Mouse (Mus musculus) neural tube, embryonic 13.5 days (tissue): Measurements from ENCODE around the gene Ccl17. TPM values are rescaled to one million over a fixed set of nuclear protein-coding genes. Genes with fewer than 3 reads are reported as not detected.

Experiments
- ATAC-seq: fragments of 200-750 bp; cut with Nextera tagmentation; 2 replicates; pipeline ENCODE4 v1.8.0; 2017; ENCODE audit warnings: low read depth, mild to moderate bottlenecking, moderate TSS enrichment, moderate library complexity
- H3K27ac ChIP-seq: fragments of 300-500 bp; sonication (generic); replicated peaks from 2 replicates; pipeline ENCODE4 v1.5.1; 2015; ENCODE audit warnings: moderate library complexity, mild to moderate bottlenecking, inconsistent platforms
- H3K27me3 ChIP-seq: fragments of 300-500 bp; sonication (generic); 2 replicates; pipeline ENCODE4 v1.6.1; 2015; ENCODE audit warnings: mild to moderate bottlenecking, inconsistent platforms
- H3K36me3 ChIP-seq: fragments of 300-500 bp; sonication (generic); 2 replicates; pipeline ENCODE4 v1.6.1; 2015; ENCODE audit warnings: mild to moderate bottlenecking, inconsistent platforms
- H3K4me1 ChIP-seq: fragments of 300-500 bp; sonication (generic); replicated peaks from 2 replicates; pipeline ENCODE4 v1.6.1; 2015; ENCODE audit warnings: inconsistent platforms
- H3K4me2 ChIP-seq: fragments of 300-500 bp; sonication (generic); 2 replicates; pipeline ENCODE4 v1.6.1; 2015; ENCODE audit warnings: inconsistent platforms, mild to moderate bottlenecking, moderate library complexity
- H3K4me3 ChIP-seq: fragments of 300-500 bp; sonication (generic); 2 replicates; pipeline ENCODE4 v1.5.1; 2015; ENCODE audit warnings: mild to moderate bottlenecking, inconsistent platforms
- H3K9ac ChIP-seq: fragments of 300-500 bp; sonication (generic); 2 replicates; pipeline ENCODE4 v1.6.1; 2015; ENCODE audit warnings: moderate library complexity, mild to moderate bottlenecking, inconsistent platforms
- H3K9me3 ChIP-seq: fragments of 300-500 bp; sonication (generic); 2 replicates; pipeline ENCODE4 v1.6.1; 2016; ENCODE audit warnings: inconsistent platforms
- WGBS: fragments of 180-500 bp; shearing (Covaris S2); methylation state at CpG from one replicate; pipeline ENCODE4 v1.1.7; 2015; 5-methylcytosine and 5-hydroxymethylcytosine counted together
- polyA plus RNA-seq: library from polyadenylated mRNA; unstranded; fragments of >200 nt; fragmentation: Nextera tagmentation; extraction: Ambion mirVana; gene quantifications from 2 replicates; pipeline ENCODE4 v1.2.1, GENCODE M21; 2015

The Ccl17 gene
- polyA plus RNA-seq, result not detected in 2 replicates

DNA sequence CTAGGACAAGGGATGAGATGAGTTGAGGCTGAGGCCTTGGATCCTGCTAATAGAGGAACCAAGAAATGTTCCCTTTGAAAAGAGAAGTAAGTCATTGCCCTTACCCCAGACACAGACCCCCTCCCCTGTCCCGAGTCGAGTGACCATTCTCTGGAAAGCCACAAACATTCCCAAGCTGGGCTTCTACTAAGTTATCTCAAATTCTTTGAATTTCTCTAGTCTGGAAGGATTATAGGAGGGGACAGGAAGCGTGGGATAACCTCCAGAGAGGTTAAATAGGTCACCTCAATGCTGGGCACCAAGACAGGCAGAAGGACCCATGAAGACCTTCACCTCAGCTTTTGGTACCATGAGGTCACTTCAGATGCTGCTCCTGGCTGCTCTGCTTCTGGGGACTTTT lies at the start of gene Ccl17:
TSS of gene Ccl17 (plus strand) at position 301 of the 400 bp plus-strand sequence.
- no peak for ATAC-seq
- Histone ChIP-seq H3K27ac (no peak within 1 kb of the TSS), H3K9ac (no peak within 1 kb of the TSS), H3K4me3 (no peak within 1 kb of the TSS), H3K4me1 (peaks cover 11% of the 10 kb centered on the region; the same call in 1 of the 2 replicates), H3K36me3 (no peaks in the 10 kb centered on the region), H3K9me3 (no peaks in the 10 kb centered on the region), H3K4me2 (no peak within 1 kb of the TSS), H3K27me3 (no peaks in the 10 kb centered on the region; the same call in 1 of the 2 replicates)
- WGBS, result 79% methylated on average over 3 of the region's 3 CpGs

DNA sequence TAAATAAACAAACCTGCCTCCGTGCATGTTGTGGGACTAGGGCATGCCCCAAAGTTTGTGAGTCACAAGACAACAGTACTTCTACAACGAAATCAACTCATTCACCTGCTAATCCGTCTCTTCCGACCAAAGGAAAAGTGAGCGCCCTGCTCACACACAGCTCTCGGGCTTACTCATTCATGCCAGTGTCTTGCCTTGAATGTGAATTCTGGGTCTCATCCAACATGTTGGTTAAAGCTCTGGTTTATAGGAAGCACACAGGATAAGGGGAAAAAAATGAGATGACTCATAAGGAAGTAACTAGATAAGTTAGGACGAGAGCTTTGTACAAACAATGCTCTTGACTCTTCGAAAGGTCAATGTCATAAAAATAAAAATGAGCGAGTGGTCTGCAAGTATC lies 43.2 kb upstream of the Ccl17 start:
- Histone ChIP-seq H3K36me3 (no peaks in the 10 kb centered on the region), H3K4me1 (peaks cover 17% of the 10 kb centered on the region), H3K27me3 (peaks cover 21% of the 10 kb centered on the region), H3K9me3 (no peaks in the 10 kb centered on the region), H3K4me2 (no peak overlapping the region), H3K9ac (no peak overlapping the region), H3K4me3 (no peak overlapping the region), H3K27ac (no peak overlapping the region)
- WGBS, result 83% methylated on average over 9 of the region's 9 CpGs
- ATAC-seq, result no peak

DNA sequence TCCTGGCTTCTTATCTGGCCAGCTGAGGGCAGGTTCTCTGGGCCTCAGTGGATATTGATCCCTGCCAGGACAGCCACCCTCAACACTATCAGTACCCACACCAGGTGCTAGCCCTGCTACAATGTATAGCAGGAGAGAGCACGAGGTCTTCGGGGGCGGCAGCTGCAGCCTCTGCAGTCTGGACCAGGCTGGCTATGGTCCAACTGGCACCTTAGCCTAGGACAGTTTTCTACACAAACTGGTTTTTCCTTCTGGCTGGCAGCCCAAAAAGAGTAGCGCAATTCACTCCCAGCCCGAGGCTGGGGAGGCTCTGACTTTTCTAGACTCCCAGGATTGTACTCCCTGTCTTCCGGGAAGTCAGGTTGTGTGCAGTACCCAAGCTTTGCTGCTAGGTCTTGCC lies 39.3 kb upstream of the Ccl17 start:
- Histone ChIP-seq H3K27ac (peak overlapping the region; percentile 70; the same call in 1 of the 2 replicates), H3K9ac (no peak overlapping the region), H3K9me3 (no peaks in the 10 kb centered on the region), H3K4me2 (peak overlapping the region; percentile 78), H3K4me1 (peaks cover 41% of the 10 kb centered on the region), H3K27me3 (peaks cover 28% of the 10 kb centered on the region), H3K4me3 (no peak overlapping the region), H3K36me3 (no peaks in the 10 kb centered on the region)
- ATAC-seq, result no peak
- WGBS, result 52% methylated on average over 6 of the region's 6 CpGs

DNA sequence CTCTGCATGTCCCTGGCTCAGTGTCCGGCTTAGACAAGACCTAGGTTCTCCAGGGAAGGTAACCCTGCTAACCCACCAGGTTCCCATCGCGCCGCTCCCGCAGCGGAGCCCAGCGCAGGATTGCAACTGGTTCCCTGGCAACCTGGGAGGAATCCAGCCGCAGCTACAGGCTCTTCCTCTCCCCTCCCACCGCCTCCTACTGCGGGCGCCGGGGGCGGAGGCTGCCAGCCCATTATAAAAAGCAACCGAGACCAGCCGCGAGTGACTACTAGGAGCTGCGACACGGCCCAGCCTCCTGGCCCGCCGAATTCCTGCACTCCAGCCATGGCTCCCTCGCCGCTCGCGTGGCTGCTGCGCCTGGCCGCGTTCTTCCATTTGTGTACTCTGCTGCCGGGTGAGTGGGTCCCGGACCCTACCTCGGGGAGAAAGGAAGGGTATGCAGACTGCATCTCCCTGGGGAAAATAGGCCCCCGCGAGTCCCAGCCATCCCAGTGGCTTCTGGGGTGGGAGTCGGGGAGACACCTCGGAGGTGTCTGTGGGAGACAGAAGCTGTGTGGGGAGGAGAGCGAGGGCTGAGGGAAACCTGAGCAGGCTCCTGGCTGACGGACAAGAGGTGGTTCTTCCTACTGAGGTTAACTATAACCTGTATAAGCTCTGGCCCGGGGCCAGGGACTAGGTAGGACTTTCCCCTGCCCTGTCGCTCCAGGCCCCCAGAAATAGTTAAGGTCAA lies 38.1 kb upstream of the Ccl17 start, which contains the start of gene Cx3cl1:
TSS of gene Cx3cl1 (plus strand) at position 69 of the 730 bp plus-strand sequence.
- under 1% methylated on average over 38 of the region's 38 CpGs for WGBS
- peaks cover 28% of the 10 kb centered on the region for H3K27me3 ChIP-seq

DNA sequence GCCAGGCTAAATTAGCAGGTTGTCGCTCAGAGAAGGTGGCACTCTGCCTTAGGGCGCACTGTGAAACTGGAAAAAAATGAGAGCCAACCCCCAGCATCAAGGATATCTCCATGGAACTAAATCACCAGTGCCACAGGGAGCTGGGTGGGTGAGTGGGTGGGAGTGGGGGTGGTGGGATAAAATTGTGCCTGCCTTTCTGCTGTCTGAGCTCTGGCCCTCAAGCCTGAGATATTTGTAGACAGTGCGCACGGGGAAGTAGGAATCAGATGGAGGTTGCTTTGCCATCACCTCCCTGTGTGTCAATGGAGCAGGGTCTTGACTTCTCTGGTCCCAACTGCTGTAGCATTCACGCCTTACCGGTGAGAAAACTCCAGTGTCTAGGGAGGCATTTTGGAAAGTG lies 37.2 kb upstream of the Ccl17 start:
- no peak for ATAC-seq
- H3K4me2 ChIP-seq, result peak overlapping the region; percentile 78
- no peak overlapping the region for H3K27ac ChIP-seq
- H3K4me1 ChIP-seq, result peaks cover 45% of the 10 kb centered on the region
- H3K27me3 ChIP-seq, result peaks cover 28% of the 10 kb centered on the region
- no peaks in the 10 kb centered on the region for H3K36me3 ChIP-seq
- no peaks in the 10 kb centered on the region for H3K9me3 ChIP-seq
- WGBS, result 49% methylated on average over 6 of the region's 6 CpGs
- H3K9ac ChIP-seq, result peak overlapping the region; percentile 77
- peak overlapping the region; percentile 54 for H3K4me3 ChIP-seq

More for the DNA sequence above, 38.1 kb upstream of the Ccl17 start, which contains the start of gene Cx3cl1:
- H3K4me2 ChIP-seq, result peak within 1 kb of the TSS; percentile 78
- H3K4me1 ChIP-seq, result peaks cover 41% of the 10 kb centered on the region
- peak; percentile 88 for ATAC-seq
- peak within 1 kb of the TSS; percentile 77 for H3K9ac ChIP-seq
- H3K27ac ChIP-seq, result peak within 1 kb of the TSS; percentile 70
- no peaks in the 10 kb centered on the region for H3K36me3 ChIP-seq
- H3K4me3 ChIP-seq, result peak within 1 kb of the TSS; percentile 54
- H3K9me3 ChIP-seq, result no peaks in the 10 kb centered on the region

DNA sequence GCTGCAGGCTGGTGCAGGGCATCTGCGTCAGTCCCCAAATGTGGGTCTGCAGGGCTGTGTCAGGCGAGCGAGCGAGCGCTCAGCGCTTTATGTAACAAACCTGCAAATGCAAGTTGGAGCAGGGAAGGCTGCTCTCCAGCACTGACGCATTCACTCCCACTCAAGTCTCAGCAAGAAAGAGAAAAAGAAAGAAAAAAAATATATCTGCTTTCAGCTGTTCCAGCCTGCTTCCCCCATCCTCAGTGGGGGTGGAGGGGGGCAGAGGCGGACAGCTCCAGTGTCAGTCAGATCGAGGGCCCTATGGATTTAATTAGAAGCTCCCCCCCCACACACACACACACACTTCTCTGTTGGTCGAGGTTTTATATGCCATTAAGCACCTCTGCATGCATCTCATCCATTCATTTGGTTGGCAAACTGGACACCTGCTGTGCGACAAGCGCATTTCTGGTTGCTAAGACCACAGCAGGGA lies 36.5 kb upstream of the Ccl17 start:
- peak overlapping the region; percentile 54; the same call in 1 of the 2 replicates for H3K4me3 ChIP-seq
- no peaks in the 10 kb centered on the region for H3K9me3 ChIP-seq
- H3K27ac ChIP-seq, result no peak overlapping the region
- H3K36me3 ChIP-seq, result no peaks in the 10 kb centered on the region
- WGBS, result 16% methylated on average over 12 of the region's 12 CpGs
- peak overlapping the region; percentile 77 for H3K9ac ChIP-seq
- H3K4me2 ChIP-seq, result peak overlapping the region; percentile 78
- ATAC-seq, result 0 out of 2 replicates have a peak, but pooled peaks have one; percentile 1
- H3K4me1 ChIP-seq, result peaks cover 52% of the 10 kb centered on the region
- H3K27me3 ChIP-seq, result peaks cover 28% of the 10 kb centered on the region

DNA sequence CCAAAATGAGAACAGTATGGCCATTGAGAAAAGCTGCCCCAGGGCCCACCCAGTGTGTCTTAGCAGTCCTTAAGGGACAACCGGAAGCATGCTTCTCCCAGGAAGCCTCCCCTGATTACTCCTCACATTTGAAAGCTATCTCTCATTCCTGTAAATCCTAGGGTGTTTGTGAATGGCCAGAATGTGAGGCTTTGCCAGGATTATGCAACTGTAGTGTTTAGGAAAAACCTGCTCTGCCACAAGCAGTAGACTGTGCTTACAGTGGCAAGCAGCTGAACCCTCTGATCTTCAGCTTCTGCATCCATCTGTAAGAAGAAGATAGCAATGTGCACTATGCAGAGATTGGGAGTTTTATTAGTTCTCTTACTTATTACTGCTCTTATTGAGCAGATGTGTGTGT lies 35.7 kb upstream of the Ccl17 start:
- ATAC-seq, result no peak

DNA sequence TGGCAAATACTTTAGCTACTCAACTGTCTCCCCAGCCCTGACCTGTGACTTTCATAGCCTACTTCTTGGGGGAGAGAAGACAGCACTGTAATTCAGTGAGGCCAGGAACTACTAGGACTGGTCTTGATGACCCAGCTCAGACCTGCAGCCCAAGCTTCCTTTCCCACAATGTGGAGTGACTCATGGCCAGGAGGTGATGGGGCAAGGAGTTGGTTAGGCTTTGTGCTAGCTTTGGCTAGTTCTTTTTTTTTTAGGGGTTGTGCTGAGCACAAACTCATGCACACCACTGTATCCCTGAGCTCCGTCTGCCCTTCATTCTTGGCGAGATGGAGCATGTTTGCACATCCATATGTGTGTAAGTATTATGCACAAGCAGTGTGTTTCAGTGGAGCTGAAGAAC lies 33.9 kb upstream of the Ccl17 start:
- Histone ChIP-seq H3K27ac (no peak overlapping the region), H3K4me3 (no peak overlapping the region), H3K4me2 (no peak overlapping the region), H3K27me3 (peaks cover 11% of the 10 kb centered on the region), H3K36me3 (no peaks in the 10 kb centered on the region), H3K4me1 (peaks cover 46% of the 10 kb centered on the region), H3K9ac (no peak overlapping the region), H3K9me3 (no peaks in the 10 kb centered on the region)
- ATAC-seq, result no peak
- WGBS, result 88% methylated on average over 2 of the region's 2 CpGs

More for the DNA sequence above, 35.7 kb upstream of the Ccl17 start:
- WGBS, result 97% methylated on average over 1 of the region's 1 CpGs
- Histone ChIP-seq H3K9me3 (no peaks in the 10 kb centered on the region), H3K27ac (no peak overlapping the region), H3K4me1 (peaks cover 55% of the 10 kb centered on the region), H3K36me3 (no peaks in the 10 kb centered on the region), H3K4me2 (no peak overlapping the region), H3K9ac (no peak overlapping the region), H3K27me3 (peaks cover 28% of the 10 kb centered on the region), H3K4me3 (no peak overlapping the region)

DNA sequence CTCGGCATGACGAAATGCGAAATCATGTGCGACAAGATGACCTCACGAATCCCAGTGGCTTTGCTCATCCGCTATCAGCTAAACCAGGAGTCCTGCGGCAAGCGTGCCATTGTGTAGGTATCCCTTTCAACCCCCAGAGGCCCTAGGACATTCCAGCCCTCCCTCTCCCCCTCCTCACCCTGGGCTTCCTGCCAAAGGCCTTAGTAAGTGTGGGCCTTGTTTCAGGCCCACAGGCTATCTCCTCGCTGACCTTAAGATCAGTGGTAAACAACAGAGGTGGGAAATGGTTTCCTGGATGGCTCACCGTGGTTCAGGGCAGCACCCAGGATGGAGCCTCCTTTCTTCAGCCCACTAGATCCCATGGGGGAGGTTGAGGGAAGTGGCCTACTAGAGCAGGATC lies 32.2 kb upstream of the Ccl17 start:
- H3K27me3 ChIP-seq, result peaks cover 2% of the 10 kb centered on the region; the same call in 1 of the 2 replicates
- H3K36me3 ChIP-seq, result no peaks in the 10 kb centered on the region
- 76% methylated on average over 10 of the region's 10 CpGs for WGBS
- ATAC-seq, result no peak
- peaks cover 36% of the 10 kb centered on the region for H3K4me1 ChIP-seq
- no peak overlapping the region for H3K4me3 ChIP-seq
- H3K27ac ChIP-seq, result 0 out of 2 replicates have a peak overlapping the region, but pooled peaks have one; percentile 34
- H3K9me3 ChIP-seq, result no peaks in the 10 kb centered on the region
- no peak overlapping the region for H3K4me2 ChIP-seq
- H3K9ac ChIP-seq, result no peak overlapping the region

DNA sequence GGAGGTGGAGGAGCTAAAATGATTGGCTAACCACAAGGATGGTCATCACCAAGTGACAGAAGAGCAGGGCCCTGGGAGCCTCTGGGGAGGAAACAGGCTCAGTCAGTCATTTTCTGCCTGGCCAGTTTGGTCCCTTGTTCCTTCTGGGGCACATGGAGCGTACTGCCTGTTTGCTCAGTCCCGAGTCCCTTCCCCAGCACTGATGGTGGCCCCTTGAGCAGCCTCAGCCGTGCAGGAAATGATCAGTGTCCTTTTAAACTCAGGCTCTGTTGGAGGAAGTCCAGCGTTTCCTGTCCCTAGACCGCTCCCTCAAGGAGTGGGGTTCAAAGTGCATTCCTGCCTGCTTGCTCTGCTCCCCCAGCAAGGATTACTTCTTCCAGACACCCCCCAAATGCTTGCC lies 31.8 kb upstream of the Ccl17 start:
- no peak overlapping the region for H3K4me3 ChIP-seq
- WGBS, result 53% methylated on average over 5 of the region's 5 CpGs
- 0 out of 2 replicates have a peak overlapping the region, but pooled peaks have one; percentile 34 for H3K27ac ChIP-seq
- no peak overlapping the region for H3K9ac ChIP-seq
- no peak overlapping the region for H3K4me2 ChIP-seq
- H3K9me3 ChIP-seq, result no peaks in the 10 kb centered on the region
- no peaks in the 10 kb centered on the region for H3K27me3 ChIP-seq
- ATAC-seq, result no peak
- no peaks in the 10 kb centered on the region for H3K36me3 ChIP-seq
- H3K4me1 ChIP-seq, result peaks cover 32% of the 10 kb centered on the region

DNA sequence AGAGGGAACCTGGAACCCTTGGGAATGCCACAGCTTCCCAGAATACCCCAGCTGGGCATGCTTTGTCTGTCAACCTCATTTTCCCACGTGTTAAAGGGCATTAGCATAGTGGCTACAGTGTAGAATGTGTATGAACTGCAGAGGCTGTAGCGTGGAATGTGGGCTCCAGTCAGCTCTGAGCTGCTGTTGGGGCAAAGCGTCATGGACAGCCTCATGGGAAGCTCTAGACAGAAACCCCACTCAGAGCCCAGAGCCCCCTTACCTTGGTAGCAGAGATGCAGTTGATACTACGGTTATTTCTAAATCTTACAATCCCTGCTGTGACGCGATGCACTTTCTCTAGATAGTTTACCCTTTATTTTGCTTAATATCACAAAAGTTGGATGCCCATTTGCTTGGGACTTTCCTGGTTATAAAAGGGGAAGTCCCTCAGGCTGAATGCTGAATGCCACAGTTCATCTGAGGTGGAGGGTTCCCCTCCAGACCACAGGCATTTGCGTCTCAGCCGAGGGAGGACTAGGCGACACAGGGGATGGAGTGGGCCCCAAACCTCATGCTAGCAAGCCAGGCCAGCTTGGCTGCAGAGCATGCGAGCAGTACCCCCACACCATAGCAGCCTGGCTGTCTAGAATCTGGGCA lies 31.2 kb upstream of the Ccl17 start:
- H3K4me2 ChIP-seq, result no peak overlapping the region
- H3K9ac ChIP-seq, result no peak overlapping the region
- WGBS, result 69% methylated on average over 10 of the region's 10 CpGs
- H3K27ac ChIP-seq, result 0 out of 2 replicates have a peak overlapping the region, but pooled peaks have one; percentile 34
- ATAC-seq, result no peak
- no peaks in the 10 kb centered on the region for H3K36me3 ChIP-seq
- peaks cover 26% of the 10 kb centered on the region for H3K4me1 ChIP-seq
- H3K4me3 ChIP-seq, result no peak overlapping the region
- no peaks in the 10 kb centered on the region for H3K27me3 ChIP-seq
- H3K9me3 ChIP-seq, result no peaks in the 10 kb centered on the region
